Mouse (Mus musculus) forebrain, embryonic 11.5 days (tissue): Measurements from ENCODE around the gene Pknox2. TPM values are rescaled to one million over a fixed set of nuclear protein-coding genes. Genes with fewer than 3 reads are reported as not detected.

Experiments used
- ATAC-seq: fragments of 200-750 bp; cut with Nextera tagmentation; replicated peaks from 2 replicates; pipeline ENCODE4 v1.8.0; 2017; ENCODE audit warnings: moderate TSS enrichment; ENCODE audit not compliant: low FRiP score
- DNase-seq: peaks from one replicate; pipeline ENCODE4 v3.0.0-alpha.2; 2017; ENCODE audit warnings: low spot score
- H3K27ac ChIP-seq: fragments of 300-500 bp; sonication (generic); 2 replicates; pipeline ENCODE4 v1.5.1; 2014; ENCODE audit warnings: low read depth, low read length
- H3K27me3 ChIP-seq: fragments of 300-500 bp; sonication (generic); 2 replicates; pipeline ENCODE4 v1.6.1; 2014; ENCODE audit warnings: mild to moderate bottlenecking, low read length, mixed read lengths; ENCODE audit not compliant: control insufficient read depth, insufficient read depth
- H3K36me3 ChIP-seq: fragments of 300-500 bp; sonication (generic); 2 replicates; pipeline ENCODE4 v1.6.1; 2014; ENCODE audit warnings: mild to moderate bottlenecking, low read length, moderate library complexity, mixed read lengths; ENCODE audit not compliant: control insufficient read depth, insufficient read depth
- H3K4me1 ChIP-seq: fragments of 300-500 bp; sonication (generic); replicated peaks from 2 replicates; pipeline ENCODE4 v1.6.1; 2014; ENCODE audit warnings: low read length, mixed read lengths; ENCODE audit not compliant: control insufficient read depth, insufficient read depth
- H3K4me2 ChIP-seq: fragments of 300-500 bp; sonication (generic); 2 replicates; pipeline ENCODE4 v1.6.1; 2014; ENCODE audit warnings: low read depth, mild to moderate bottlenecking, low read length, moderate library complexity, mixed read lengths; ENCODE audit not compliant: severe bottlenecking
- H3K4me3 ChIP-seq: fragments of 300-500 bp; sonication (generic); 2 replicates; pipeline ENCODE4 v1.5.1; 2014; ENCODE audit warnings: low read depth, low read length
- H3K9ac ChIP-seq: fragments of 300-500 bp; sonication (generic); 2 replicates; pipeline ENCODE4 v1.6.1; 2014; ENCODE audit warnings: low read length
- H3K9me3 ChIP-seq: fragments of 300-500 bp; sonication (generic); 2 replicates; pipeline ENCODE4 v1.6.1; 2016; ENCODE audit warnings: low read length, mixed read lengths; ENCODE audit not compliant: control insufficient read depth
- WGBS: fragments of 180-500 bp; shearing (Covaris S2); extraction: QIAGEN DNeasy Blood & Tissue Kit; methylation state at CpG from one replicate; pipeline ENCODE4 v1.1.7; 2014; 5-methylcytosine and 5-hydroxymethylcytosine counted together
- polyA plus RNA-seq: library from polyadenylated mRNA; unstranded; fragments of >200 nt; fragmentation: Nextera tagmentation; extraction: Ambion mirVana; gene quantifications from 2 replicates; pipeline ENCODE4 v1.2.1, GENCODE M21; 2014

Gene Pknox2
- polyA plus RNA-seq, 1 experiment from 2014 or later = 21.0 TPM

DNA sequence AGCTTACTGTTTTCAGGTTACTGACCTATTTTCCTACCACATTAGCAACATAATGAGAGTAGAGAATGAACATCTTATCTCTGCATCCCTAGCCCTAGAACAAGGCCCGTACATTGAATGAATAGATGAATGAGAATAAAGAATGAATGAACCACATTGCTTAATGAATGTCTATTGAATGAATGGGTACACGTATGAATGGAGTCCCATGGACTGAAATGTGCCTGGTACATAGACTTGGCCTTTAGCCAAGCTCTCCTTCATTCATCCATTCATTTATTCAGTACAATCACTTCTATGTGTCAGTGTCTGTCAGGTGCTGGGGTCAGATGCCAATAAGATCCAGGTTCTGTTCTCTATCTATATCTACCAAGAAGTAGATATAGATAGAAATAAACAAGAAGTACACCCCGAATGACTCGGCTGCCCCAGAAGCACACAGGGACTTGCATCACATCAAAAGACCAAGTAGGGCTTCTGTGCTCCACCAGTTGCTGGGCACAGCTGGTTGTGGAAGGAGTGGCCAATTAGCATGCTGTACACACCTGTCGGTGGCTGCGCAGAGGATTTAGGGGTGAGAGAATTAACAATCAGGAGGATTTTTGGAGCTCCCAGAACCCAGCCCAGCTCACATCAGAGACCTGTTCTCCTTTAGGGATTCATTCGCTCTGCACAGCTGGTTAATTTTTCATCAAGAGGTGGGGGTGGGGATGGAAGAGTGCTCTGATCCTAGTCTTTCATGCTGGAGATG lies 119.2 kb downstream of the Pknox2 start:
- H3K27ac ChIP-seq = peak overlapping the region; percentile 13; the same call in 1 of the 2 replicates
- DNase-seq = peak; percentile 73
- H3K4me1 ChIP-seq = peaks cover 34% of the 10 kb centered on the region
- H3K9ac ChIP-seq = no peak overlapping the region
- H3K36me3 ChIP-seq = no peaks in the 10 kb centered on the region
- no peaks in the 10 kb centered on the region for H3K27me3 ChIP-seq
- 0 out of 2 replicates have a peak overlapping the region, but pooled peaks have one; percentile 11 for H3K4me2 ChIP-seq
- H3K4me3 ChIP-seq = no peak overlapping the region
- peak; percentile 80 for ATAC-seq
- H3K9me3 ChIP-seq = no peaks in the 10 kb centered on the region
- 38% methylated on average over 7 of the region's 7 CpGs for WGBS

DNA sequence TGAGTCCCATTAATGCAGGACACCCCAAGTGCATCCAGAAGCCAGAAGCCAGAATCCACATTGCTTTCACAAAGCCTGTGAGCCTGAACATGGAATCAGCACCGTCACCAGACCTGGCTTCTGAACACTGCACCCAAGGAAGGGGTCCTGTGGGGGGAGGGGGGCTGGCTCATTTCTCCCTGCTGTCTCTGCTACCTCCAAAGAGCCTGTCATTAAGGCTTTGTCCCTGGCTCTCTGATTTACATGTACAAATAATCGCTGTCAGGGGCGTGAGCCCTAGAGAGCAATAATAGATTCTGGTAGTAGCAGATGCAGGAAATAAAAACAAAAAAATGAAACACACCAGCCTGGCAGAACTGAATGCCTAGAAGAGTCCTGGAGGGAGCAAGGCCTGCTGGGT lies 121.3 kb downstream of the Pknox2 start:
- Histone ChIP-seq H3K4me1 (peaks cover 45% of the 10 kb centered on the region), H3K9me3 (no peaks in the 10 kb centered on the region), H3K9ac (no peak overlapping the region), H3K27ac (0 out of 2 replicates have a peak overlapping the region, but pooled peaks have one; percentile 19), H3K36me3 (no peaks in the 10 kb centered on the region), H3K27me3 (no peaks in the 10 kb centered on the region), H3K4me3 (no peak overlapping the region), H3K4me2 (no peak overlapping the region)
- 42% methylated on average over 3 of the region's 3 CpGs for WGBS
- no peak for DNase-seq
- 0 out of 2 replicates have a peak, but pooled peaks have one; percentile 19 for ATAC-seq

DNA sequence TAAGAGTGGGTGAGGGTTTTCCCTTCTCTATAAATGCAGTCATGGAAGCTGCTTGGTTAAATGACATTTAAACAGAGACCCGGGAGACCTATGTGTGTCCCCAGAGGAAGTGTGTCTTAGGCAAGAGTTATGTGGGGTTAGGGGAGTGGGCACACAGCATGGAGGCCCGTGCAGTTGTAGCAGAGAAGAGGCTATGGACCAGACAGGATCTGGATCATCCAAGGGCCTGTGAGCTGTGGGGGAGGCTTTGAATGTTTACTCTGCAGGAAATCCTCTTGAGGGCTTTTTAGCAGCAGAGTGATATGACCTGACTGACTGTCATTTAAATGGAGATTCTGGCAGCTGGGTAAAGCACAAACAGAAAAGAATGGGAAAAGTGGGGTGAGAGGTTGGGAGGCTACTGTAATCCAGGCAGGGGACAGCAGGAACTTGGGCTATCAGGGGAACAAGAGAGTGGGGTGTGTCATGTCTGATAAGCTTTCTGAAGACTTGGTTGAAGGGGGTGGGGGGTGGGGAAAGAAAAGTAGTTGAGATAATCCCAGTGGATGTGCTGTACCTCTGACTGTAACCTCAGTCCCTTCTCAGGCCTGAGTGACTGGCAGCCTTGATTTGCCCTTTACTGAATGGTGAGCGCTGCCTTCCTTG lies 125.5 kb downstream of the Pknox2 start:
- peaks cover 19% of the 10 kb centered on the region for H3K4me1 ChIP-seq
- 24% methylated on average over 3 of the region's 3 CpGs for WGBS
- no peaks in the 10 kb centered on the region for H3K27me3 ChIP-seq
- ATAC-seq (peak; percentile 40; the same call in 1 of the 2 replicates), DNase-seq (no peak)
- no peaks in the 10 kb centered on the region for H3K9me3 ChIP-seq
- H3K36me3 ChIP-seq = no peaks in the 10 kb centered on the region; the same call in 1 of the 2 replicates
- H3K27ac ChIP-seq = 0 out of 2 replicates have a peak overlapping the region, but pooled peaks have one; percentile 44
- no peak overlapping the region for H3K4me2 ChIP-seq
- H3K9ac ChIP-seq = no peak overlapping the region
- H3K4me3 ChIP-seq = no peak overlapping the region

DNA sequence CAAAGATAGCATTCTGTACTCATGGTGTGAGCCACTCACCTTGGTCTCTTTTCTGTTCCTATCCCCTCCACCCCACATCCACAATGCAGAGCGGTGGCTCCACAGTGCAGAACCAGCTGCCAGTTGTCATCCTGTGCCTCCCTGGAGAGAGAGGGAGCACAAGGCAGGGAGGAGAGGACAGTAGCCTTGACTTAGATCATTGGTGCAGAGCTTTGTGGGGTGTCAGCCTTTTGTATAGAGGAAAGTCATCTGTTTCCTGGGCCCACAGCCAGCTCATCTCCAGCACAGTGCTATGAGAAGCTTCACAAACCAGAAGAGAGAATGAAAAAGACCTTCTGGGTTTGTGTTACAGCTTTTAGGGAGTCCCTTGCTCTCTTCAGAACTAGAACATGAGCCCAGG lies 129.1 kb downstream of the Pknox2 start:
- DNase-seq (no peak), ATAC-seq (no peak)
- Histone ChIP-seq H3K36me3 (no peaks in the 10 kb centered on the region; the same call in 1 of the 2 replicates), H3K9ac (no peak overlapping the region), H3K4me3 (no peak overlapping the region), H3K27ac (no peak overlapping the region), H3K9me3 (no peaks in the 10 kb centered on the region), H3K4me1 (peaks cover 14% of the 10 kb centered on the region), H3K4me2 (no peak overlapping the region), H3K27me3 (no peaks in the 10 kb centered on the region)
- 90% methylated on average over 1 of the region's 1 CpGs for WGBS

DNA sequence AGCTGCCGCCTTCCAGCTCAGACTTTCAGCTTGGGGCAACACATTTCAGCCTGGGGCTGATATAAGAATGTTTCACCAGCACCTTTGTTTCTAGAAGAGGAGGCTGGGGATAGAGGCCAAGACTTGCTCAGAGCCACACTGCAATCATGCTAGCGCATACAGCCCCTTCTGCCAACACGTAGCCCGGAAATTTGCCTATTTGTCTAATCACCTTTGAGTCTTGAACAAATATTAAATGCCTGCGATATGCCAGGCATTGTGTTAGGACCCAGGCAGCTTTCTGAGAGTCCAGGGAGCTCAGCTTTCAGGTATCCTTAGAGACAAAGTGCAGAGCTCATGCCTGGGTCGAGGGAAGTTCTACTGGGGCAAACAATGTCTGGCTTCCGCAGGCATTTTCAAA lies 130.0 kb downstream of the Pknox2 start:
- WGBS = 85% methylated on average over 7 of the region's 7 CpGs
- no peak for DNase-seq

DNA sequence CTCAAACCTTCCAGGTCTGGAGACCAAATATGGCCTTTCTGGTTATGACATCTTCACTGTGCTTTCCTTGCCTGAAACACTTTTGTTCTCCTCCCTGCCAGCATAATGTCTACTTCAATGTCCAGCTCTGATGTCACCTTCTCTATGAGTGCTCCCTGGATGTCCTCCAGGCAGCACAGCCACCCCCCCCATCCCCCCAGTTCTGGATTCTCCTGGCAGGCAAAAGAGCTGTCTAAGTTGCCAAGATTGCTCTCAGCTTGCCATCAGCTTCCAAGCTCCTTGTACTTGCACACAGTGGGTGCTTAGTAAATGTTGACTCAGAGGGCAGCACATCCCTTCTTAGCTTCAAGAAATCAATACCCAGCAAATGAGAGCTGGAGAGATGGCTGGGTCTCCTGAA lies 131.0 kb downstream of the Pknox2 start:
- no peaks in the 10 kb centered on the region for H3K9me3 ChIP-seq
- no peak for ATAC-seq
- no peak overlapping the region for H3K4me3 ChIP-seq
- no peak overlapping the region for H3K27ac ChIP-seq
- no peaks in the 10 kb centered on the region; the same call in 1 of the 2 replicates for H3K36me3 ChIP-seq
- no peak for DNase-seq
- H3K9ac ChIP-seq = no peak overlapping the region
- no peaks in the 10 kb centered on the region for H3K27me3 ChIP-seq
- H3K4me1 ChIP-seq = peaks cover 3% of the 10 kb centered on the region; the same call in 1 of the 2 replicates
- H3K4me2 ChIP-seq = no peak overlapping the region

More for the DNA sequence above, 130.0 kb downstream of the Pknox2 start:
- no peak for ATAC-seq
- no peaks in the 10 kb centered on the region for H3K27me3 ChIP-seq
- H3K9me3 ChIP-seq = no peaks in the 10 kb centered on the region
- H3K36me3 ChIP-seq = no peaks in the 10 kb centered on the region; the same call in 1 of the 2 replicates
- no peak overlapping the region for H3K4me3 ChIP-seq
- H3K4me1 ChIP-seq = peaks cover 10% of the 10 kb centered on the region
- no peak overlapping the region for H3K4me2 ChIP-seq
- H3K9ac ChIP-seq = no peak overlapping the region
- H3K27ac ChIP-seq = no peak overlapping the region

DNA sequence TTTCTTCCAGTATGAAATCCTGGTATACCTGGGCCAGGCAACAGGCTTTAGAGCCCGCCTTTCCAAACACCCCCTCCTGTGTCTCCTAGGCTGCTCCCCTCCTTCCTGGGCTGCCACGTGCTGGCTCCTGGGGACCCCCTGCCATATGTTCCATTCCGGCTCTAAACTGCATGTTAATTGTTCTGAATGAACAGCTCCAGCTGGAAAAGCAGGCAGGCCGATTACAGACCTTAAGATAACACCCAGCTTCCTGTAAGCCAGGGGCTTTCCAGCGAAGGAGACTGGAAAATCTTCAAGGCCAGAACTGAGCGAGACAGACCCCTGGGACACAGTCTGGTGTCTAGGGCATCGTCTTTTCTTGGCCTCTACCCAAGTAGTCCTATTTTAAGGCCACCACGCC lies 133.6 kb downstream of the Pknox2 start:
- H3K4me1 ChIP-seq = peaks cover 7% of the 10 kb centered on the region; the same call in 1 of the 2 replicates
- no peak overlapping the region for H3K27ac ChIP-seq
- no peak overlapping the region for H3K9ac ChIP-seq
- H3K4me3 ChIP-seq = no peak overlapping the region
- no peaks in the 10 kb centered on the region for H3K9me3 ChIP-seq
- H3K27me3 ChIP-seq = no peaks in the 10 kb centered on the region
- no peaks in the 10 kb centered on the region for H3K36me3 ChIP-seq
- ATAC-seq (0 out of 2 replicates have a peak, but pooled peaks have one; percentile 35), DNase-seq (no peak)
- 38% methylated on average over 8 of the region's 8 CpGs for WGBS
- no peak overlapping the region for H3K4me2 ChIP-seq

DNA sequence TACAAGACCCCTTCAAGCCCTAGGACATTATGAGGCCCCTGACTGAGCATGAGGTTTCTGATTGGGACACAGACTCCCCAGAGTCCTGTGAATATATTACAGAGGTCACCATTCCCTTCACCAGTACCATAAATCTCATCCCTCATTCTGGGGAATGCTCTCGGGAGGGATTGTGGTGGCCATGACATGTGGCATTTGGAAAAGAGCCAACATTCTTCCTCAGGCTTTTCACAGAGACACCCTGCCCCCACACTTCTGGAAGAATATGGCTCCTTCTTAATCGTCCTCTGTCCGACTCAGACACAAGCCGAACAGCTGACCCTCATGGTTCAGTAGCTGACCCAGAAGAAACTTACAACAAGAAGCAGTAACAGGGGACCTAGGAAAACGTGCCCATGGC lies 139.1 kb downstream of the Pknox2 start:
- ATAC-seq (no peak), DNase-seq (no peak)
- no peak overlapping the region for H3K4me3 ChIP-seq
- H3K27me3 ChIP-seq = no peaks in the 10 kb centered on the region
- peaks cover 5% of the 10 kb centered on the region; the same call in 1 of the 2 replicates for H3K4me1 ChIP-seq
- H3K36me3 ChIP-seq = no peaks in the 10 kb centered on the region
- H3K27ac ChIP-seq = no peak overlapping the region
- no peak overlapping the region for H3K9ac ChIP-seq
- 54% methylated on average over 5 of the region's 5 CpGs for WGBS
- H3K9me3 ChIP-seq = no peaks in the 10 kb centered on the region
- H3K4me2 ChIP-seq = no peak overlapping the region
